Mouse (Mus musculus) bone marrow, adult 2 months (tissue): ENCODE results near the gene Papln. TPM values are rescaled to one million over a fixed set of nuclear protein-coding genes. Genes with fewer than 3 reads are reported as not detected.

Experiments
- H3K27ac ChIP-seq: fragments of 200-500 bp; 2 replicates; pipeline ENCODE4 v1.5.1; 2012; ENCODE audit warnings: low read depth, mild to moderate bottlenecking, control low read depth, inconsistent platforms, low read length; ENCODE audit not compliant: control insufficient read depth, poor library complexity, insufficient read depth
- H3K4me1 ChIP-seq: fragments of 200-500 bp; 2 replicates; pipeline ENCODE4 v1.6.1; 2011; ENCODE audit warnings: low read length; ENCODE audit not compliant: control insufficient read depth, insufficient read depth
- H3K4me3 ChIP-seq: fragments of 200-500 bp; replicated peaks from 2 replicates; pipeline ENCODE3; 2011; ENCODE audit warnings: mild to moderate bottlenecking, low read depth, low read length, control low read depth; ENCODE audit not compliant: control insufficient read depth
- CTCF ChIP-seq: fragments of 200-500 bp; IDR thresholded peaks from 2 replicates; pipeline ENCODE4 v1.5.1; 2011; ENCODE audit warnings: low read length, control low read depth; ENCODE audit not compliant: control insufficient read depth, insufficient read depth
- POLR2A ChIP-seq: fragments of 200-500 bp; IDR thresholded peaks from 2 replicates; pipeline ENCODE4 v1.6.1; 2011; ENCODE audit warnings: low read depth, mild to moderate bottlenecking, control low read depth, low read length, borderline replicate concordance; ENCODE audit not compliant: control insufficient read depth
- whole genome bisulfite sequencing: fragments of 180-500 bp; shearing (Covaris S2); methylation state at CpG from one replicate; pipeline ENCODE4 v1.1.7; 2018; 5-methylcytosine and 5-hydroxymethylcytosine counted together
- polyA plus RNA-seq: library from polyadenylated mRNA; stranded (reverse); fragments of >200 nt; gene quantifications from 2 replicates; pipeline ENCODE4 v1.2.4, GENCODE M21; 2011; ENCODE audit warnings: low replicate concordance; ENCODE audit not compliant: missing spikeins, insufficient read depth, insufficient read length

Gene Papln
- polyA plus RNA-seq, 1 experiment: 0.65 TPM

- no peak overlapping the region for H3K4me3 ChIP-seq
- H3K27ac ChIP-seq: no peak overlapping the region
- WGBS: 79% methylated on average over 12 of the region's 12 CpGs
- no peaks in the 10 kb centered on the region for H3K4me1 ChIP-seq
- TF ChIP-seq CTCF (no peak), POLR2A (no peak)
Observed at GRCm38 (mm10) chr12:83775621-83776020, 12.2 kb downstream of the Papln start.

DNA sequence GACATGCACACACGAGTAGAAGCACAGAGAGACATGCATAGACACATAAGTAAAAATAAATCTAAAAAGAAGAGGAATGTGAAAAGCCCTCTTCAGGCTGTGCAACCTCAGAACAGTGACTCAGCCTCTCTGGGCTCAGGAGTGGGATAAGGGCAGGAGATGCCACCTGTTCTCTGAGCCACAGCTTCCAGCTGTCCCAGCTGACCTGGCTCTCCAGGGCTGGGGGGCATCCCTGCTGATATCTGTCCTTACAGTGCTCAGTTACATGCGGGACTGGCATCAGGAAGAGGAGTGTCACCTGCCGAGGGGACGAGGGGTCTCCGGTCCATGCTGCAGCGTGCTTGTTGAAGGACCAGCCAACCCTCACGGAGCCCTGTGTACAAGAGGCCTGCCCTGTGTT, 13.3 kb downstream of the Papln start:
- TF ChIP-seq POLR2A (no peak), CTCF (no peak)
- H3K27ac ChIP-seq: no peak overlapping the region
- H3K4me3 ChIP-seq: no peak overlapping the region
- whole genome bisulfite sequencing: 88% methylated on average over 7 of the region's 7 CpGs
- H3K4me1 ChIP-seq: no peaks in the 10 kb centered on the region

DNA sequence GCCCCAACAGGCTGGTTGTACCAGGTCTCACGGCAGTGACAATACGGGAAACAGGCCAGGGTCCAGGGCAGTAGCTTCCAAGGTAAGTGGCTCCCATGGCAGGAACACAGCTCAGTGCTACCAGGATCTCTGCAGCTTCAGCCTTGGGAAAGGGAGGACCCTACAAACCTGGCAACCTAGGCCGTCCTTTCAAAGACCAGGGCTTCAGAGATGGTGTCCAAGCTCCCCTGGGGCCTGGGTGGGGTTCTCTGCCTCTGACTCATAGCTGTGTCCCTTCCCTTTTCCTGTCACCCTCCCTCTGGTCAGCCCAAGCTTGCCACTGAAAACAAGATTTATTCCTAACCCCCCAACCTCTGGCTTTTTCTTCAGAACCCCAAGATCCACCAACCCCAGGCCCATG, 16.7 kb downstream of the Papln start:
- no peak overlapping the region for H3K27ac ChIP-seq
- H3K4me3 ChIP-seq: no peak overlapping the region
- H3K4me1 ChIP-seq: no peaks in the 10 kb centered on the region
- TF ChIP-seq POLR2A: no peak
- no peak for TF ChIP-seq CTCF
- 88% methylated on average over 3 of the region's 3 CpGs for WGBS

- no peak overlapping the region for H3K4me3 ChIP-seq
- H3K4me1 ChIP-seq: no peaks in the 10 kb centered on the region
- 88% methylated on average over 7 of the region's 7 CpGs for WGBS
- no peak overlapping the region for H3K27ac ChIP-seq
- TF ChIP-seq POLR2A (no peak), CTCF (no peak)
Observed at GRCm38 (mm10) chr12:83781204-83781603, 17.8 kb downstream of the Papln start.

DNA sequence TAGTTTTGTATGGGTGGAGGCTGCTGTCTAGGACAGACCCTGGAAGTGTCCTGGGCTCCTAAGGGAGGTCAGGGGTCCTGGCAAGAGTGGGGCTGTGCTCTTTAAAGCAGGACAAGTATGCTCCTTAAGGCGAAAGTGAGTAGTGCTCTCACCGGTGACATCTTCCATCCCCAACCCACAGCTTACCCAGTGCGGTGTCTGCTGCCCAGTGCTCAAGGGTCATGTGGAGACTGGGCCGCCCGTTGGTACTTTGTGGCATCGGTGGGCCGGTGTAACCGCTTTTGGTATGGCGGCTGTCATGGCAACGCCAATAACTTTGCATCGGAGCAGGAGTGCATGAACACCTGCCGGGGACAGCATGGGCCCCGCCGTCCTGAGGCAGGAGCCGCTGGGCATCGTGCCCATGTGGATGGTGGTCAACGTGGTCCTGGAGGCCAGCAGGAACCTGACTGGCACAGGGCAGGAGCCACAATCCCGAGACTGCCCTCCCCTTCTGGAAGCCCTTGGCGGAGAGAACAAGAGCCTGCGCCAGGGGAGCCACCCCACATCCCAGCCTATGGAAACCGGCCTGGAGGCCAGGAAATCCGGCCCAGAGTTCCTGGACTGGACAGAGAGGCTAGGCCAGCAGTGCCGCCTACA, 18.3 kb downstream of the Papln start:
- Histone ChIP-seq H3K27ac (no peak overlapping the region), H3K4me1 (no peaks in the 10 kb centered on the region), H3K4me3 (no peak overlapping the region)
- WGBS: 78% methylated on average over 23 of the region's 23 CpGs
- TF ChIP-seq CTCF: no peak
- no peak for TF ChIP-seq POLR2A

- WGBS: 85% methylated on average over 10 of the region's 10 CpGs
- no peaks in the 10 kb centered on the region for H3K4me1 ChIP-seq
- H3K27ac ChIP-seq: no peak overlapping the region
- no peak overlapping the region for H3K4me3 ChIP-seq
- TF ChIP-seq POLR2A (no peak), CTCF (no peak)
Observed at GRCm38 (mm10) chr12:83782669-83783068, 19.2 kb downstream of the Papln start.

GRCm38 (mm10) chr12:83785305-83785704, 21.9 kb downstream of the Papln start:
- H3K27ac ChIP-seq: no peak overlapping the region
- H3K4me3 ChIP-seq: no peak overlapping the region
- TF ChIP-seq CTCF (no peak), POLR2A (no peak)
- WGBS: 79% methylated on average over 4 of the region's 4 CpGs
- no peaks in the 10 kb centered on the region for H3K4me1 ChIP-seq

GRCm38 (mm10) chr12:83789051-83789780, 25.8 kb downstream of the Papln start:
- Histone ChIP-seq H3K27ac (no peak overlapping the region), H3K4me3 (no peak overlapping the region), H3K4me1 (no peaks in the 10 kb centered on the region)
- 86% methylated on average over 17 of the region's 17 CpGs for WGBS
- TF ChIP-seq CTCF (no peak), POLR2A (no peak)
